Mouse (Mus musculus) left cerebral cortex, adult 2 months (tissue): ENCODE measurements around the gene Lpo. TPM values are rescaled to one million over a fixed set of nuclear protein-coding genes. Genes with fewer than 3 reads are reported as not detected.

ENCODE experiments used
- DNase-seq, 2 experiments: peaks; one replicate each; pipeline ENCODE4 v3.0.0; 2021 to 2022; ENCODE audit warnings: low spot score in 2 of 2, mixed read lengths in 1 of 2; ENCODE audit errors: extremely low spot score in 1 of 2
- H3K27ac ChIP-seq: fragments of 200-600 bp; 2 replicates; pipeline ENCODE4 v1.8.1; 2022
- H3K4me3 ChIP-seq: fragments of 200-600 bp; 2 replicates; pipeline ENCODE4 v1.8.1; 2022
- CTCF ChIP-seq: fragments of 200-600 bp; IDR thresholded peaks from 2 replicates; pipeline ENCODE4 v1.8.1; 2022; ENCODE audit warnings: antibody characterized with exemption, mild to moderate bottlenecking, moderate library complexity
- intact Hi-C: fragments of 180-260 bp; cut with DNase I; formaldehyde crosslinking; loops from one replicate; pipeline ENCODE4 v1.15.1; 2025
- total RNA-seq, 2 experiments: library from RNA; stranded (reverse); gene quantifications; 2 replicates each; pipeline ENCODE4 v1.2.3; 2021

Gene Lpo
- total RNA-seq, 2 experiments from 2014 or later = 0.45 to 0.75 TPM

GRCm38 (mm10) chr11:87763511-87763987, 64.5 kb downstream of the Lpo start:
- Histone ChIP-seq H3K27ac (peak overlapping the region; percentile 92), H3K4me3 (peak overlapping the region; percentile 75)
- peak; percentile 82 to 83 for DNase-seq
- no peak for TF ChIP-seq CTCF
- intact Hi-C loops = loop anchor here (2.0 to 5.0 kb wide), 4 partner anchors 101 to 166 kb away; partner anchors contain the start of genes Hsf5, Olfr464 and Rnf43

DNA sequence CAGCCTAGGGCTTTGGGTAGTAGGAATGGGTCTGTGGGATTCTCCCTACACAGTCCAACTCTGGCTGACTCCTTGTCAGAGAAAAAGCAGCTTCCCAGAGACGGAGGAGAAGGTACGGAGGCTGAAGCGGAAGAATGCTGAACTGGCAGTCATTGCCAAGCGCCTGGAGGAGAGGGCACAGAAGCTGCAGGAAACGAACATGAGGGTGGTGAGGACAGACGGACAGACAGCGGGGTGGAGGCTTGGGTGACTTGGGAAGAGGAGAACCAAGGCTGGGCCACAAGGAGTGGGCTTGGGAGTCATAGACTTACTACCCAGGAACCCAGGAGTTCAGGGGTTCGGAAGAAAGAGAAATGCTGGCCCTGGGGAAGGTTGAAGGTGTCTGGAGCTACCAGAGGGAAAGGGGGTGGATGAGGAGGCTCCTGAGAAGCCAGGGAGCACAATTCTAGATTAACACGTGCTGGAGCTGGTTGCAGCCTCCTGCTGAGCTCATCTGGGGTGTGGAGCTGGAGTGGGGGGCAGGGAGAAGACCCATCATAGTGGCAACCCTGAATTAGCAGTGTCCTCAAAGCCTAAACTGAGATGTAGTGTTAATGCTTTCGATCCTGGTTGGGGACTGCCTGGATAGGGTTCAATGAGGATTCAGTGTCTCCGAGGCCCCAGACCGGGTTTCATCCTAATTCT, 65.2 kb downstream of the Lpo start:
- peak overlapping the region; percentile 92 for H3K27ac ChIP-seq
- intact Hi-C loops = loop anchor here (1.0 to 5.0 kb wide), 5 partner anchors 26 to 166 kb away; partner anchors contain the start of genes Hsf5, Olfr464, Rnf43 and Supt4a
- H3K4me3 ChIP-seq = peak overlapping the region; percentile 75
- DNase-seq = peak in 1 of 2 experiments; percentile 43
- TF ChIP-seq CTCF = no peak

DNA sequence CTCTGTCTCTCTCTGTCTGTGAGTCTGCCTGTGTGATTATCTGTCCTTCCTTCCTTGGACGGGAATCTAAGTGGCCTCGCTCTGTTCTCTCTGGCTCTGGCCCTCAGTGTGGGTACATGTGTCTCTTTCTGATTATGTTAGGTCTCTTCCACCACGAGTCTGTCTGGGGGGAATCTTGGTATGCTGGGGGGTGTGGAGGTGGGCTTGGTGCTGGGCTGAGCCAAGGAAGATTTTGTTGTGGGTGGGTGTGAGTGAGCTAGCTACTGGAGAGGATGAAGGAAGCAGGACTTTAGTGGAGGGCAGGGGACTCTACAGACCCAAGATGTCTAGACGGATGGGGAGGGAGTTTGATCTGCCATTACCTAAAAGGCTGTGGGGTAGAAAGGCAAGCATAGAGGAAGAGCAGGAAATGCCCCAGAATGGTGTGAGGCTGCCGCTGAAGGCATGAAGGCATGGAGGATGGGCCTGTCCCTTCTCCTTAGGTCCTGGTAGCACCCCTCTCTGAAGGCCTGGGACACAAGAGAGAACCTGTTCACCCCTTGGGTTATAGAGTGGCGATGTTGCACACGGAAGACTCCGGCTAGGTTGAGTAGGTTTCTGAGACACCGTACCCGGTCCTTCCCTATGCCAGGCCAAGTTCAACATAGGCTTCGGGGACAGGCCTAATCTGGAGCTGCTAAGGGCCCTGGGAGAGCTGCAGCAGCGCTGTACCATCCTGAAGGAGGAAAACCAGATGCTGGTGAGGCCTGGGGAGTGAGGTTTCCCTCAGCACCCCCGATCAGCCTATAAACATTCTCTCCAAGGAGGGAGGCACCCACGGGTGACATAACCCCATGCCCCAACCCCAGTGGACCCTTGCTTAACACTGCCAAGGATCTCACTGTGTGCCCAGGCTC, 66.0 kb downstream of the Lpo start:
- peak overlapping the region; percentile 92 for H3K27ac ChIP-seq
- intact Hi-C loops = loop anchor here (1.0 to 5.0 kb wide), 5 partner anchors 25 to 165 kb away; partner anchors contain the start of genes Hsf5, Olfr464, Rnf43 and Supt4a
- TF ChIP-seq CTCF = no peak
- no peak for DNase-seq
- peak overlapping the region; percentile 75 for H3K4me3 ChIP-seq

DNA sequence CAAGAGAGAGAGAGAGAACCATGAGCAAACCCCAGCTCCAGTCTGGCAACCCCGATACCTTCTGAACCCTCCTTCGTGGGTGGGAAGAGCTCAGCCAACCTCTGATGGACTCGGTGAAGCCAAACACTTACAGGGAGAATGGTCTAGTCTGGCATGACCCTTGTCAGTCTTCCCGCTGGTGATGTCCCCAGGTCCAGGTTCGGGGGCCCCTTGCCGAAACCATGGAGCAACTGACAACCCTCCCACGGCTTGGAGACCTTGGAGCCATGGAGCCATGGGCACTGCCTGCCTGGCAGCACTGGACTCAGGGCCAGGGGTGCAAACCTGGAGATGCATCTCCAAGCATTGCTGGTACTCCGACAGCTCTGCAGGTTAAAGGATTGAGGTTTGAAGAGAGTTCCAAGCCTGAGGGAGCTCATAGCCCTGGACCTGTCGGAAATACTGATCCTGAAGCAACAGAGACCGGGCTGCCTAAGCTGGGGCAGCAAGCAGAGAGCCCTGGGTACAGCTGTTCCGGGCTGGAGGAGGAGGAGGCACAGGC, 66.8 kb downstream of the Lpo start:
- no peak for TF ChIP-seq CTCF
- DNase-seq = no peak
- Histone ChIP-seq H3K4me3 (peak overlapping the region; percentile 75), H3K27ac (peak overlapping the region; percentile 92)
- intact Hi-C loops = loop anchor here (5.0 kb wide), 2 partner anchors 144 to 164 kb away; partner anchors contain the start of gene Hsf5

- TF ChIP-seq CTCF = no peak
Measured at GRCm38 (mm10) chr11:87760301-87761081, 67.6 kb downstream of the Lpo start, which contains the start of gene Tspoap1. Gene Tspoap1 (plus strand): TSS chr11:87760541.

GRCm38 (mm10) chr11:87759609-87760005, 68.5 kb downstream of the Lpo start:
- peak overlapping the region; percentile 92 for H3K27ac ChIP-seq
- TF ChIP-seq CTCF = peak; percentile 58
- peak; percentile 51 to 57 for DNase-seq
- H3K4me3 ChIP-seq = peak overlapping the region; percentile 75
- intact Hi-C loops = loop anchor here (5.0 kb wide), 2 partner anchors 142 to 162 kb away; partner anchors contain the start of gene Hsf5

More at GRCm38 (mm10) chr11:87760301-87761081, 67.6 kb downstream of the Lpo start, which contains the start of gene Tspoap1:
- peak; percentile 71 for DNase-seq
- intact Hi-C loops = loop anchor here (5.0 kb wide), 2 partner anchors 143 to 163 kb away; partner anchors contain the start of gene Hsf5
- peak within 1 kb of the TSS; percentile 92 for H3K27ac ChIP-seq
- H3K4me3 ChIP-seq = peak within 1 kb of the TSS; percentile 75

- TF ChIP-seq CTCF = no peak
- Histone ChIP-seq H3K4me3 (no peak overlapping the region), H3K27ac (peak overlapping the region; percentile 16; the same call in 1 of the 2 replicates)
- no peak for DNase-seq
- intact Hi-C loops = no loop called here
Measured at GRCm38 (mm10) chr11:87758957-87759608, 69.0 kb downstream of the Lpo start.

- Histone ChIP-seq H3K4me3 (no peak overlapping the region), H3K27ac (no peak overlapping the region)
- intact Hi-C loops = no loop called here
- DNase-seq = no peak
- no peak for TF ChIP-seq CTCF
Measured at GRCm38 (mm10) chr11:87758161-87758911, 69.8 kb downstream of the Lpo start.
